Mouse (Mus musculus): ENCODE results near the gene Abcf2.
A peak's percentile ranks its signal among the peaks of the same experiment; 100 is the strongest.
"Not testable (repeated sequence)": the region's sequence is repeated elsewhere in the genome, so short reads cannot be mapped to it uniquely, and the experiment has no call there.

Gene Abcf2

DNA sequence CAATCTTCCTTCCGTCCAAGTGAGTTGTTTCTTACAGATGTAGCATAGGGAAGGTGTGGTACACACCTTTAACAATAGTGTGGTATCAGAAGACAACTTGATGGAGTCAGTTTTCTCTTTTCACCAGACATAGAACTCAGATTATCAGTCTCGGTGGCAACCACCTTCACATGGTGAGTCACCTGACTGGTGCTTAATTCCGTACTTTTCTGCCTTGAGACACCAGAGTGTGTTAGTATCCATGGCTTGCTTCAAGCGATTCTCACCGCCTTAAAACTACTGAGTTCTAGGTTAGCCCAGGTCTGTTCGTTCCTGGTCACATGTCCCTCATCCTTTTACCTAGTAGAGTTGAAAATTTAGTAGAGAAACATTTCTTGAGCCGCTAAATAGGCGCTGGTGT lies 8.8 kb upstream of the Abcf2 start:
- no peak for DNase-seq (ENCODE audit: low spot score)

DNA sequence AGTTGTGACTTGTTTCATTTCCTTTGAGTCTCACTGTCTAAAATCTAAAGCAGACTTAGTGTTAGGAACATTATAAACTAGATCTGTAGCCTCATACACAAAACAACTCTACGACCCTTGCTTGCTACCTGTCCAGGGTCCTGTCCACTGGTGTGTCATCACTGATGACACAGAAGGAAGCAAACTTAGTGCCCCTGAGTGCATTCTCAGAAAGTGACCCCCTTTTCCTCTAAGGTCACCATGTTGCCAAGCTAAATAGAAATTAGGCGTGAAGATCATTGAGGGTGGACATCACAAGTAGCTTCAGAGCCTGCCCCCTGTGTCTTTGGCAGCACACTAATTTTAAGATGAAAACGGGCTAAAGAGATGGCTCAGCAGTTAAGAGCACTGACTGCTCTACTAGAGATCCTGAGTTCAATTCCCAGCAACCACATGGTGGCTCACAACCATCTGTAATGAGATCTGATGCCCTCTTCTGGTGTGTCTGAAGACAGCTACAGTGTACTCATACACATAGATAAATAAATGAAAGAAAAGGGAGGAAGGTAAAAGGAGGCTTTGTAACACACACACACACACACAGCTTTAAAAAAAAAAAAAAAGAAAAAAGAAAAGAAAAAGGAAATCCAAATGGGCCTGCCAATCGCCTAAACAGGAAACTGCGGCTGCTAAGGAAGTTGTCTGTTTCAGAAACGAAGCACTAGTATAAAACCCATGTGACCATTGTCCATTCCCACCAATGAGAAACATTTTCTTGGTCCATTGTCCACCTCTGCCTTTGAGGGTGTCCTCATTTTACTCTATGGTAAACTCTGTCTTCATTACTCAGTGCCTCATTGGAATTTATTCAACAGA lies 1.1 kb upstream of the Abcf2 start:
- no peak for DNase-seq (ENCODE audit: low spot score)

GRCm38 (mm10) chr5:24576801-24577182 lies 475 bp downstream of the Abcf2 start:
- no peak for DNase-seq (ENCODE audit: low spot score)

GRCm38 (mm10) chr5:24575948-24576347 lies 1.3 kb downstream of the Abcf2 start:
- no peak for DNase-seq (ENCODE audit: low spot score)

DNA sequence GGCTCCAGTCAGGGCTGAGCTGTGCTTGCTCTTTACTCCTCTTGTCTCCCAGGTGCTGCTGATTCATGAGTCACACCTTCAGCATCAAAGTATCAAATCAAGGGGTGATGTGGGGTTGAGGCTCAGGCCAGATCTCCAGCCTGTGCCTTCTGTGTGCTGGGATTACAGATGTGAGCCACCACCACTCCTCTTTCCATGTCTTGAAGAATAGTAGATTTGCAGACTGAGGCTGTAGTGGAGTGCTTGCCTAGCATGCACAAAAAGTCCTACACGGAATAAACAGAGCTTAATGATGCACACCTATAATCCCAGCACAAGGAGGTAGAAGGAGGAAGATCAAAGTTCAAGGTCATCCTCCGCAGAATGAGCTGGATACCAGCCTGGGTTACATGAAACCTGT lies 20.6 kb downstream of the Abcf2 start, which contains the start of gene 4931409K22Rik:
Gene 4931409K22Rik (minus strand): TSS at position 101 of the 400 bp plus-strand sequence.
- no peak for DNase-seq (ENCODE audit: low spot score)

DNA sequence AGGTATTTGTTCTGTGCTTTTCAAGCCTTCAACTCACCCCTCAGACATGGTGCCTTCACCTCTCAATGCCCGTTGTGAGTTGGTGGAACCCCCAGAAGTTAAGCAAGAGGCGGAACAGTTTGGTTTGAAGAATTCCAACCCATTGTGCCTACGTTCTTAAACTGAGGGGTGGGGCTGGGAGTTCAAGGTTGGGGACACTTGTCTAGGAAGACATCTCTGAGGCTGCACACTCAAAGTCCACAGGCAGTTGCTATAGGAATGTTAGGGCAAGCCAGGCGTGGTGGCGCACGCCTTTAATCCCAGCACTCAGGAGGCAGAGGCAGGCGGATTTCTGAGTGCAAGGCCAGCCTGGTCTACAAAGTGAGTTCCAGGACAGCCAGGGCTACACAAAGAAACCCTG lies 21.9 kb downstream of the Abcf2 start:
- not testable (repeated sequence) for DNase-seq (ENCODE audit: low spot score)

DNA sequence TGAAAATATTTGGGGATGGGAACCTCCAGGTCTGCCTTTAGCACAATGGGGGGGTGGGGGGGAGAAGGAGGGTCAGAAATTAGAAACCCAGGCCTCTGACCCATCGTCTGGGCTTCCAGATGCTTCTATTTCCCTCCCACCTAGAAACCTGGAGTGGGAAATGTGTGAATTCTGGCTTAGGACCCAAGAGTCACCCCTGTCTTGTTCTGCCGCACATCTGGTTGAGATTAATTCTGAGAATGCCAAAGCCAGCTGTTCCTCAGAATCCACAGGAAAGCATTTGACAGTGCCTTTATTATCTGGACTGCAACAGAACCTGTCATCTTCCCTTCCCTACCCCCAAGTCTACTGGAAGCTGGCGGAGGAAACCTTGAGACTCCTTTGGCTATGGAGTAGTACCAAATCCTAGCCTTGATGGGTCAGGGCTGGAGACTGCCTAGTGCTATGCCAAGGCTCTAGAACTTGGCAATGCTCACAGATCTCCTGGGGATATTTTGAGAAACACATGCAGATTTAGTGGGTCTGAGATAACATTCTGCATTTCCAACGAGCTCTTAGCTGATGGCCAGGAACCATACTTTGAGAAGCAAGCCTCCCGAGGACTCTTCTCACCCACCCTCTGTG lies 23.5 kb downstream of the Abcf2 start:
- DNase-seq (ENCODE audit: low spot score) = no peak

DNA sequence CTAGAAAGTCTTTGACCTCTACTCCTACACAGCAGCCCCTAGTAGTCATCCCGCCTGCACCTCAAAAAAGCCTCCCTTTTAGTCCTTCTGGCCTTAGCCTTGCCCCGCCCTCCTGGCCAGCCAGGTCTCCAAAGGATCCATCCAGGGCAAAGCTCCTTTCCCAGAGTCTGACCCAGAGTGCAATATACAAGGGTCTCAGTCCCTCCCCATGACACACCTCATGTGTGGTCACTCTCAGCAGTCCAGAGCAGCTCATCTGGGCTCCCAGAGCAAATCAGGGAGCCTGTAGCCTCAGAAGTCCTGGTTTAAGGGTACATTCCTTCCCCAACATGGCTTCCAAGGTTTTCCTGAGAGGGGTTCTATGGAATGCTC lies 26.0 kb downstream of the Abcf2 start:
- no peak for DNase-seq (ENCODE audit: low spot score)

DNA sequence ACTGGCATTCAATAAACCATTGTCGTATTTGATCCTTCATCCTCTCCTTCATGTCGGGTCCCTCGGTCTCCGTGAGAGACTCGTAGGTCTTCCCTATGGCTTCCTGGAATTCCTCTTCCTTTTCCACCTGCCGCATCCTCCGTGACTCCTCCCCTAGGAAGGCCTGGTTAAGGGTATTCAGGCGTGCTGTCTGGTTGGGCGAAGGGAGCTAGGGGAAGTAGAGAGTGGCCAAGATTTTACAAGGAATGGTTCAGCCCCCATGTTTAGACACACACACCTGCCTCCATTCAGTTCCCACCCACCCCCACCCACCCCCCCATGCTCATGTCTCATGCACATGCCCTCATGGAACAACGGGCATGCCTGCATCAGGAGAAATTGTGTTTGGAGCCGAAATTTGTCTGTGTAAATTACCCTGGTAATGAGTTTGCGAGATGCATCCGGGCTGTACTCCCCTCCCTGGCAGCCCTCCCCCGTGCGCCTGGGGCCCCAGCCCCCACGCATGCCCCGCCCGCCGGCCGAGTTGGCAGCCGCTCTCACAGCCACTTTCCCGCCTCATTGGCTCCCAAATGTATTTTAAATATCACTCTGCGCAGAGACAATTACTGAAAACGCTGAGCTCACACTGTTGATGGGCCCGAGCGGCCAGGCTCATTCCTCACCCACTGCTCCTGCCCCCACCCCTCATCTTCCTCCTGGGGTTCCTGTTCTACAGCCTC lies 26.5 kb downstream of the Abcf2 start:
- no peak for DNase-seq (ENCODE audit: low spot score)

GRCm38 (mm10) chr5:24542643-24543042 lies 34.6 kb downstream of the Abcf2 start:
- DNase-seq (ENCODE audit: low spot score) = no peak

- DNase-seq (ENCODE audit: low spot score) = no peak
Measured at GRCm38 (mm10) chr5:24541144-24541569, 36.1 kb downstream of the Abcf2 start.

- peak; percentile 29 for DNase-seq (ENCODE audit: low spot score)
Measured at GRCm38 (mm10) chr5:24540387-24541143, 36.7 kb downstream of the Abcf2 start, which contains the start of gene Asb10. Asb10 (minus strand) TSS chr5:24540978.

DNA sequence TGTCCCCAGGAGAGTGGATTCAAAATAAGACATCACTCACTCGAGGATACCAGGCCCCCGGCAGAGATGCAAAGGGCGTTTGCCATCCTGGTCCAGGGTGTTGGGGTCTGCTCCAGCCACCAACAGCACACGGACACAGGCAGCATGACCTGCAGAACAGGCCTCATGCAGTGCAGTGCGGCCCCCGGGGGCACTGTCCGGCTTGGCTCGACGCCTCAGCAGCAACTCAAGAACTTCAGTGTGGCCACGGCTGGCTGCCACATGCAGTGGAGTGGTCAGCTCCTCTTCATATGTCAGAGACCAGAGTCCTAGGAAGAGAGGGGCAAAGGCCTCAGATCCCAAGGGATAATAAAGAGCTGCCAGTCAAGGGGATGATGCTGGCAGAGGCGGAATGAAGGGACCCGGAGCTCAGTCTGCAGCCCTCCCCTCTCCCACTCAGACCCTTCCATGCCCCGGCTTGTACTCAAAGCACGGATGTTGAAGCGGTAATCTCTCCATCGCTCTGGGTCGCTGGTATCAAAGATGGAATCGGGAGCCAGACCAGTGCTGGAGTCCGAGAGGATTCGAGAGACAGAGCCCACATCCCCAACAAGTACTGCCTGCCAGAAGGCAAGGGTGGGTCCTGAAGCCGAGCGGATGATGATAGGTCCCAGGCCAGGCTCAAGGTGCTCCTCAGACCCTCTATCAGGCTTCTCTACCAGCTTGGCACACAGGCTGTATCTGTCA lies 37.5 kb downstream of the Abcf2 start:
- DNase-seq (ENCODE audit: low spot score) = no peak

- DNase-seq (ENCODE audit: low spot score) = no peak
Measured at GRCm38 (mm10) chr5:24537618-24538017, 39.6 kb downstream of the Abcf2 start.

DNA sequence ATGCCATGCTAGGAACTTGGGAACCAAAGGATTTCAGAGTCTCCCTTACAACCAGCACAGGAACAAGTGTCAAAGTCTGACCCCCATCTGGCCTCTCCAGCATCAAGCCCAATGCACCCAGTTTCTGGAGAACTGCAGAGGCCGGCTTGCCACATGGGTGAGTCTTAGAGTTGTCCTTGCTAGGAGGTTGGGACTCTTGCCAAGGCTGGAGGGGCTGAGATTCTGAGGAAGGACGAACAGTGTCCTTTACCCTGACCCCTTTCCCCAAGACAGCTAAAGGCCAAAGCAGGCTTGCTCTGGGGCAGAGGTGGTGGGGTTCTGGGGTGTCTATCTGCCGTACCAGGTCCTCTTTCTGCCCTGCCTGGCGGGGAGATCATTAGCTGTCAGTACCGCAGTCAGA lies 40.8 kb downstream of the Abcf2 start:
- DNase-seq (ENCODE audit: low spot score) = no peak

- no peak for DNase-seq (ENCODE audit: low spot score)
Measured at GRCm38 (mm10) chr5:24535731-24536130, 41.5 kb downstream of the Abcf2 start.

DNA sequence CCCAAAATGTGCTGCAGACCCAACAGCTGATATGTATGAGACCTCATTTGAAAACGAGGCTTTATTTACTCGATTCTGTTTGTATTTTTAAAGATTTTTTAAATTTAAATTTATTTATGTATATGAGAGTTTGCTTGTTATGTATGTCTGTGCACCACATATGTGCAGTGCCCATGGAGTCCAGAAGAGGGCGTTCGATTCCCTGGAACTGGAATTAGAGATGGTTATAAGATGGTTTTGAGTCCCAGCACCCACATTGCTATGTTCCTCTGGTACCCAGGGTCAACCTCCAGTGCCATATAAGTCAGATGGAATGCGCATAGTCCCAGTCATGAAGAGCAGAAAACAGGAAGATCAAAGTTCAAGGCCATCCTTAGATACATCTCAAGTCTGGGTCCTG lies 43.0 kb downstream of the Abcf2 start:
- DNase-seq (ENCODE audit: low spot score) = no peak

DNA sequence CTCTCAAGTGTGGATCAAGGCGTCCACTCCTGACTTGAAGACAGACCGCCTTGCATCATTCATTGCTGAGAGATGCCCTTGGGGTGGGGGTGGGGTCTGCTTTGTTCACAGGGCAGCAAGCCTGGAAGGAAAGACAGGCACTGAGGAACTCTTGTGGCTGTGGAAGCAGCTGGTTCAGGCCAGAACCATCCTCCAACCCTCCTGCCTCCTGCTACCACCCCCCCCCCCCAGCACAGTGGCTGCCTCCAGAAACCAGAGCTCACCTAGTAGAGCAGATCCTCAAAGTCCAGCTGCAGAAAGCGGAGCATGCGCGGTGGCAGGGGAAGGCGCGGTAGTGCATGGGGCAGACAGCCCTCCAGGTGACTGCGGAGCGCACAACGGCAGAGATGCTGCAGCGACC lies 43.9 kb downstream of the Abcf2 start:
- DNase-seq (ENCODE audit: low spot score) = no peak

DNA sequence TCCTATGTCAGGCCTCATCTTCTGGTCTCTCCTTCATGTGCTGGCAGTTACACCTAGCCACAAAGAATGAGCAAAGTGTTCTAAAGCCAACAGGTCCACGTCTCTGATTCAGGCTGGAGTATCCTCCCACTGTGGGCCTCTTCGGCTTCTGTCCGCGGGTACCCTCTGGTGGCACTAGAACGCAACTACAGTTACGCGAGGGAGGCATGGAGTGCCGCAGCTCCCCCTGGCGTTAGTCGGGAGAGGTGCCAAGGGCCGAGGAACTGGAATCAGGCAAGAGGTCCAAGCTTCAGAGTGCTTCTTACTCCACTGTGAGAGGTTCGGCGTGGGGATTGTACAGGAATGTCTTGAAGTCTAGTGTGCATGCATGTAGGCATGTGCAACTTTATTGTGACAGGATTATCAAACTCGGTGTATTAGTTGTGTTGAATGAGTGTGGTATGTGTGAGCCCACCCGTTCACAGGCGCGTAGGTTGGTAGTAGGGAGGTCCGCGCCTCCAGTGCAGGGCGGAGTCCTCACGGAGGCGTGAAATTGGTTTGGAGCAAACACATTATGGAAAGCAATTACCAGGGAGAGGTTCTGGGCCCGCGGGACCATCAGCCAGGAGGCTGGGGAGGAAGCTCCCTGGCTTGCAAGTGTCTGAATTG lies 47.1 kb downstream of the Abcf2 start:
- peak; percentile 95 for DNase-seq (ENCODE audit: low spot score)

GRCm38 (mm10) chr5:24527780-24528179 lies 49.5 kb downstream of the Abcf2 start:
- DNase-seq (ENCODE audit: low spot score) = no peak

- no peak for DNase-seq (ENCODE audit: low spot score)
Measured at GRCm38 (mm10) chr5:24526889-24527230, 50.4 kb downstream of the Abcf2 start, which contains the start of gene Gbx1. Gbx1 (minus strand) TSS chr5:24527202.
